Mouse (Mus musculus) lung, postnatal 0 days (tissue): ENCODE measurements at regions not wholly inside any gene's neighbourhood (a gene's known extent, or its start where the extent isn't known, plus 50 kb on each side); places are given as distances from the start of the nearest gene placed in this dataset.

Source experiments
- CTCF ChIP-seq: IDR thresholded peaks from 2 replicates; pipeline ENCODE4 v1.5.1; 2016; ENCODE audit warnings: antibody characterized with exemption, mild to moderate bottlenecking
- EP300 ChIP-seq: IDR thresholded peaks from 2 replicates; pipeline ENCODE4 v1.6.1; 2016; ENCODE audit warnings: antibody characterized with exemption, mild to moderate bottlenecking, control low read depth

GRCm38 (mm10) chr7:117146809-117147208 is 234.0 kb upstream of the Xylt1 start:
- TF ChIP-seq CTCF (no peak), EP300 (no peak)
